Mouse (Mus musculus) heart, postnatal 14 days (tissue): ENCODE measurements at regions not wholly inside any gene's neighbourhood (a gene's known extent, or its start where the extent isn't known, plus 50 kb on each side); places are given as distances from the start of the nearest gene placed in this dataset.

Experiments
- DNase-seq, 2 experiments: peaks; one replicate each; pipeline ENCODE4 v3.0.0; 2021 to 2022
- intact Hi-C: fragments of 180-260 bp; cut with DNase I; formaldehyde crosslinking; loops from one replicate; pipeline ENCODE4 v1.15.1; 2025

GRCm38 (mm10) chr14:102505696-102506321, 476.6 kb downstream of the Kctd12 start:
- DNase-seq = peak in 1 of 2 experiments; percentile 6
- intact Hi-C loops = loop anchor here (5.0 kb wide), 1 partner anchor 729 kb away; no protein-coding TSS in a partner anchor

- DNase-seq = no peak
- intact Hi-C loops = no loop called here
Observed at GRCm38 (mm10) chr14:102497179-102497578, 485.3 kb downstream of the Kctd12 start.

DNA sequence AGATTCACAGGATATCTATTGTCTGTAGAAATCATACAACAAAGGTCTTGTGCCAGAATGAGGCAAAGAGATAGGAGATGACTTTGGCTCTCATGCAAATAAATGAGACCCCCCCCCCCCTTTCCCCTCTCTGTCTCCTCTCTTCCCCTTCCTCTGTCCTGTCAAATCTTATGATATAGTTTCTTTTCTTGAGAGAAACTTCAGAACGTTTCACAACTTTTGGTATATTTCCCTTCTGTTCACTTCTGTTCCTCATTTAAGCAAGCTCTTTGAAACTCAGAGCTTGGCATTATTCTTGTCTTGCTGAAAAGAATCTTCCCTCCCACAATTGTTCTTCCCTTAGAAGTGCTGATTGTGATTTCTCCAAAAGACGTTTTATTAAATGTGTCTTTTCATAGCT, 490.1 kb downstream of the Kctd12 start:
- intact Hi-C loops = no loop called here
- DNase-seq = no peak

DNA sequence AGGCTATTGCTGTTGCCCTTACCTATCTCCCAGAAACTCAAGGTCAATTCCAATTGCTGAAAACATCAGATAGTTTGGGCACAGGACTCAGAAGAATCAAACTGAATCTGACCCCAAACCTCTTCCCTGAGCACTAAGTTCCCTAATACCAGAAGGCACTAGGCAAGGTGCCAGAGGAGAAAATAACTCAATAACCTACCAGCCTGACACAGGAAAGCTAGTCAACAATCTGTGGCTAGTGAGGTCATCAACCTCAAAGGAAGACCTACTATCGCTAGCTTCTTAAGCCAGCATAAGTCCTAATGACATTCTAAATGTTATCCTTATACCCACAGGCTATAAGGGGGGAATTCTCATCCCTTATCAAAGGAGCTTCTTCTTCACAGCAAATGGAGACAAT, 491.2 kb downstream of the Kctd12 start:
- intact Hi-C loops = no loop called here
- no peak for DNase-seq

GRCm38 (mm10) chr14:102477162-102477561, 505.3 kb downstream of the Kctd12 start:
- no peak for DNase-seq
- intact Hi-C loops = no loop called here

DNA sequence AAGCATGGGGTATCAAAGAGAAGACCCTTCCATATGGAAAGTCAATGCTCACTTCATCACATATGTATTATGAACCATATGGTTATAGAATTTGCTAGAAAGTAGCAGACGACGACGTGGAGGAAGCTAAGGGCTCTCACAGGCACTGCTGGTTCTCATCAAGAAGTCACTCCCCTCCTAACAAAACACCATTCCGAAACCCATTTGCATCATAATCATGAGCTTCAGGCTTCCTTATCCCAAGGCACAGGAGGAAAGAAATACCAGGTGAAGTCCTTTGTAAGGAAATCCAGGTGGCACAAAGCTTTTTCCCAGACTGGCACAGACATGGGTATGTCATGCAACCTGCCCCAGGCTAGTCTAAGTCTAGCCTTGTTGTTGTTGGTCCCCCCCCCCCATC, 513.1 kb downstream of the Kctd12 start:
- no peak for DNase-seq
- intact Hi-C loops = no loop called here

GRCm38 (mm10) chr14:102461001-102461400, 521.4 kb downstream of the Kctd12 start:
- intact Hi-C loops = no loop called here
- no peak for DNase-seq

DNA sequence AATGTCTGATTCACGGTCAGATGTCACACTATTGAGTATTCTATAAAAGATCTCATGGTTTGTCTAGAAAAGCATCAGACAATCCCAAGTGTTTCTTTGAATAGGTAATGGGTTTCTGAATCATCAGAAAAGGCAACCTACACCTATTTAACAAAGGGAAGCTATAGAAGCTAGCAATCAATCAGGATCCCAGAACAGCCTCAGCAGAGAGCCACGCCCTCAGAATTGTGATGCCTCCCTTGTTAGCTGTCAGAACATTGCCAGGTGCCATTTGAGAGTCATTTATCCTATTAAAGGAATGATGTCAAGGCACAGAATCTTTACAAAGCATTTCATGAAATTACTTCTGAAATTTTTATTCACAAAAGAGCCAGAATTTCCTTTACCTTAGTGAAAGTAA, 542.7 kb downstream of the Kctd12 start:
- intact Hi-C loops = no loop called here
- no peak for DNase-seq

DNA sequence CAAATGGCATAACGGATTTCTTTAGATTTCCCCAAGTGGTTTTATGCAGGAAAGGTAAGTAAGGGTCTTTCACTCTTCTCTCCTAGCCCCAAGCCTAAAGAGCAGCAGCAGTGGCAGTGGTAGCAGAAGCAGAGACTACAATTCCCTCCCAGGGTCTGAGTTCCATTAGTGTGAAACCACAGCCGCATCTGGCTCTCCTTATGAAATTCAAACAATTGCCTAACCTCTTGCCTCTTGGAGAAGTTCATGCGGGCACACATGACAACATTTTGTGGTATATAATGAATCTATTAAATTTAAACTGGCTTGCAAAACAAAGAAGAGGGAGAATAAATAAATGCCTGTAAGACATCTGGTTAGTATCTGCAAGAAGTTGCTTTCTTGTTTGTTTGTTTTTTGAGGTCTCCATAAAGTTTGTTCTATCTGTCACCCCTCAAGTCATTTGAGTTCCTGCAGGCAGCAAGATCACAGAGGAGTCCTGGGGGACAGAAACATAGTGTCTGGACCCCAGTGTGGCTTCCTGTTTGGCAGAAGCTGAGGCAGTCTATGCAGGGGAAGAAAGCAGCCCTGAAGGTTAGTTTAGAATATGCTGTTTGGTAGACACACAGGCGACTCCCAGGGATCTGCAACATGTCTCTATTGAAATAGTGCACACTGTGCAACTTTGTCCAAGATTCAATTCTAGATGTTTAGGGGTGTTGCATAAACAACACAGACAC, 578.9 kb downstream of the Kctd12 start:
- intact Hi-C loops = no loop called here
- no peak for DNase-seq

DNA sequence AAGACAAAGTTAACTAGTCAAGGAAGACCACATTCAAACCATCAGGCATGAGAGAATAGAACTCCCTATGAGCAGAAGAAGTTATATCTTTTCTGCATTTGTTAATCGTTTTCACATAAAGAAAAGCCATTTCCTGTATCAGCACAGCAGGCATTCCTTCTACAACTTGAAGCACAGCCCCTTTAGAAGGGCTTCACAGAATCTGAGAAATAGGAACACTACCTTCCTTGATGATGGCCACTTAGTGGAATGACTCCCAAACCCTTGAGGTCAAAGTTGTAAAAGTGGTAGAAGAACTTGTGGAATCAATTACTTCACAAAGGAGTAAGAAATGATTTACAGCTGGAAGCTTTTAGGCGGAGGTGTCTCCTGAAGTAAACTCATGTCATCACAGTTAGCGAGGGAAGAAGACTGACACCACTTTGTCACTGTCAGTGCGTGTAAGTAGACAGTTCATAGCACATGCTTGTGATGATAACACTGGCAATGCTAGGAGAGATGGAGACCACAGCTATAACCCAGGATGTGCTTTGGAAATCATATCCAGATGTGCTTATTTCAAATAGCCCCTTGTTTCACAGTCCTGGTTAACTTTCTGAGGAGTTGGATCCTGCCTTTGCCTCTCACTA, 580.3 kb downstream of the Kctd12 start:
- intact Hi-C loops = no loop called here
- no peak for DNase-seq

- no peak for DNase-seq
- intact Hi-C loops = loop anchor here (10.0 kb wide), 1 partner anchor 609 kb away; no protein-coding TSS in a partner anchor
Observed at GRCm38 (mm10) chr14:102396036-102396734, 586.3 kb downstream of the Kctd12 start.

DNA sequence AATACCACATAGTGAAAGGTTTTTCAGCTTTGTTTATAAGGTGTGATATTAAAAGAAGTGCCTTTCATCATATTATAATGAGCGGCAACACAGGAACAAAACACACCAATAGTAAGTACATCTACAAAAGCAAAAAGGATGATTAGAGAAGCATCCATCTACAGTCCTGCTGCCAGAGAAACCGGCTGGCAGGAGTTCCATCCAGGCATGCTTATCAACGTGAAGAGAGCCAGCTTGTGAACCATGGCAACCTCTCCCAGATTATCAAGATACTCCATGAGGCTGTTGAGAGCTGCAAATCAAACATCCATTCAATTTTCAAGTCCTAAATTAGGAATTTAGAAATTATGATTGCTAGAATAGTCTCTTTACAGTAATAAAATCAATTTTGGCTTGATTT, 590.1 kb downstream of the Kctd12 start:
- no peak for DNase-seq
- intact Hi-C loops = loop anchor here (10.0 kb wide), 1 partner anchor 612 kb away; no protein-coding TSS in a partner anchor

GRCm38 (mm10) chr14:102372994-102373567, 609.4 kb downstream of the Kctd12 start:
- DNase-seq = no peak
- intact Hi-C loops = no loop called here

DNA sequence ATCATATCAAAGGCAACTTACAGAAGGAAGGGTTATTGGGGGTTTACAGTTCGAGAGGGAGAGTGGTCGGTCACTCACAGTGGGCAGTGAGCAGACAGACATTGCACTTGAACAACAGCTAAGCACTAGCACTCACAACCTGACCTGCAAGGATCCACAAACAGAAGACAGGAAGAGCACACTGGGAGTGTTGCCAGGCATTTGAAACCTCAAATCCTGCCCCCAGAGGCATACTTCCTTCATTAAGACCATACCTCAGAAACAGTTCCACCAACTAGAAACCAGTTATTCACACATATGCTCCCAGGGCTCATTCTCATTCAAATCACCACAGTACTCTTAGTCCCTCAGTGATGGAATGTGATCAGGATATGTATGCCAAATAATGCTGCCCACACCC, 620.8 kb downstream of the Kctd12 start:
- intact Hi-C loops = no loop called here
- no peak for DNase-seq

GRCm38 (mm10) chr14:102329409-102329808, 599.7 kb downstream of the Lmo7 start:
- DNase-seq = no peak
- intact Hi-C loops = no loop called here

DNA sequence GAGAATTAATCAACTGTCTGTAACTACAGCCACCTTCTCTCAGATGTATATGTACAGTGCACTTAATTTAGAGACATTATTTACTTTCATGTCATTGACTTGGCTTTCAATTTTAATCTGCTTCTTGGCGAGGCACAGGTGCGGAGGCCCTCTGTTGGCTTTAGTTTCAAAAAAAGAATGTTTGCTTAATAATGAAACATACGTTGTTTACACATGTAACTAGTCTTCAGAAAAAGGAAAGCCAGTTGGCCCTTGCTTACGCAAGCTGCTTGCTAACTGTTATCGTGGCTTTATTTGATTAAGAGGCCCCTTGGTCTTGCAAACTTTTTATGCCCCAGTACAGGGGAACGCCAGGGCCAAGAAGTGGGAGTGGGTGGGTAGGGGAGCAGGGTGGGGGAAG, 576.6 kb downstream of the Lmo7 start:
- no peak for DNase-seq

DNA sequence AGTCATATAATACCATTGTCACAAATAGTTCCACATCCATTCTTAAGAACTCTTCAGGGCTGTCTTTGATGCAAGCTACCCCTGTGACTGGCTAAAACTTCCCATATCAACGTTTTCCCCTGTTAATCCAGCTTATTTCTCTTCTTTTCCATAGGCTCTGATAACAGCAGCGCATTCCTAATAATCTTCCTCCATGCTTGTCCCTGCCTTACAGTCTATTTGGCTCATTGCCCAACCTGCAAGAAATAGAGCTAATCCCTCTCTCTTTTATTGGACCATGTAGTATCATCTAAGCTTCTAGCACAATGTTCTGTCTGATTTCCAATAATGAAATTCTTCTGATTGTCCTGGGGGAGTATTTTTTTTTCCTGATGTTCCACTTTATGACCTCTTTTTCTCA, 573.1 kb downstream of the Lmo7 start:
- DNase-seq = no peak
- intact Hi-C loops = no loop called here

More for the DNA sequence above, 576.6 kb downstream of the Lmo7 start:
- intact Hi-C loops = no loop called here

DNA sequence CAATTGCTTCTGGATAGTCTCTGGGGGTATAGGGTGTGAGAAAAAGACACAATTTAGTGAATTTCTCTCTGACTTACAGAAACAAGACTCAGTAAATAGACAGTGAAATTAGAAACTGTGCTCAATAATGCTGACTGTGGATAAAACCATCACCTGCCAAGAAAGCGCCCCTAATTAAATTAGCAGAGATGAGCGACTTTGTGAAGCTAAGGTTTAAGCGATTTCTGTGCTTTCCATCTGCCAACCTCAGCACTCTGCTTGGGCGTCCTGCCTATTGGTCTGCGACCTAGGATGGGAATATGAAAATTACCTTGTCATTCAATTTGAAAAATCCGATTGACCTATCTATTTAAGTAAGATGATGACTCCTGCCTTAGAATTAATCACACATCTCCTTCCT, 570.5 kb downstream of the Lmo7 start:
- intact Hi-C loops = no loop called here
- DNase-seq = no peak

- no peak for DNase-seq
- intact Hi-C loops = no loop called here
Observed at GRCm38 (mm10) chr14:102291361-102291760, 561.6 kb downstream of the Lmo7 start.

DNA sequence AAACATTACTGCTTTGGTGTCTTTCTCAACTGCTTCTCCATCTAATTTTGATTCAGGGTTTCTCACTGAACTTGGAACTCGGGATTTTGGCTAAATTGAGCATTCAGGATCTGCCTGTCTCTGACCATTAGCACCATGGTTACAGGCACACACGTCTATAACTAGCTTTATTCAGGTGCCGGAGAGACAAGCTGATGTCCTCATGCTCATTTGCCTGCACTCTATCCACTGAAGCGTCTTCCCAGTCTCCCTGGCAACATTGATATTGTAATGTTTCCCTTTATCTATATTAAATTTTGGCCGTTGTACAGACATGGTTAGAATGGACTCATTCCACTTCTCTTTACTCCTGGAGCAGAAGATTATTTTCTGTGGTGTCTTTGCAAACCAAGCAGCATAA, 520.3 kb downstream of the Lmo7 start:
- intact Hi-C loops = no loop called here
- DNase-seq = no peak

DNA sequence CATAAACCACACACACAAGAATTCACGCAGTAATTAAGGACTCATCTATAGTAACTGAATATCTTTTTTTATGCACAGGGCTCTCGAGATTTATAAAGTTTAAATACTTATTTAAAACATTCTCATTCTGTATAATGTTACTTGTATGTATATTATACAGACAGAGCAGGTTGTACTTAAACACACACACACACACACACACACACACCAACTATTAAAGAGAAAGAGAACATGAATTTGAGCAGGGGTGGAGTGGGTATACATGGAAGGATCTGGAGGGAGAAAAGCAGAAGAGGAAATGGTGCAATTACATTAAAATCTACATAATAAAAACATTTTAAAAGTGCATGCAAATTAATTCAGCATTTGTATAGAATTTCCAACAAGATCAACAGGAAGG, 518.8 kb downstream of the Lmo7 start:
- intact Hi-C loops = no loop called here
- DNase-seq = no peak
